Comparison of ENCODE assay signal across 8 mouse cellular contexts in genomic region chr12:29882871-29883617, GRCm38 (mm10). TPM values are rescaled to one million over a fixed set of nuclear protein-coding genes. Genes with fewer than 3 reads are reported as not detected.
DNase-seq lines count a peak whose midpoint lies in the region; ATAC-seq and TF ChIP-seq lines count a peak whose summit lies in the region.

No protein-coding gene starts in this region.

- no peak overlapping the region for H3K27ac ChIP-seq in ES-E14 (ENCODE audit: insufficient read depth, low read depth, low read length, poor library complexity, severe bottlenecking)
- no peak overlapping the region for H3K27ac ChIP-seq in bone marrow, adult 2 months (ENCODE audit: control insufficient read depth, insufficient read depth, low read depth, low read length, poor library complexity)
- H3K27ac ChIP-seq in embryonic facial prominence, embryonic 15.5 days (replicated peaks) = no peak overlapping the region

- in situ Hi-C loops in ES-E14 (cut with MboI; ENCODE audit: low sequenced_read_pairs in 2 of 2, unreplicated experiment in 2 of 2) = no loop called here

- TF ChIP-seq POLR2A in bone marrow, adult 2 months (IDR thresholded peaks at IDR 0.05; ENCODE audit: borderline replicate concordance, control insufficient read depth, low read depth, low read length) = no peak

- H3K4me2 ChIP-seq in embryonic facial prominence, embryonic 15.5 days (replicated peaks) = no peak overlapping the region

- TF ChIP-seq CTCF in bone marrow, adult 2 months (IDR thresholded peaks at IDR 0.05; ENCODE audit: control insufficient read depth, insufficient read depth, low read length) = 0 out of 2 replicates have a peak, but pooled peaks have one; percentile 17

- H3K9ac ChIP-seq in ES-E14 (ENCODE audit: insufficient read depth, low read depth, low read length, poor library complexity, severe bottlenecking) = no peak overlapping the region
- H3K9ac ChIP-seq in embryonic facial prominence, embryonic 15.5 days = no peak overlapping the region

- ATAC-seq in embryonic facial prominence, embryonic 15.5 days (ENCODE audit: insufficient number of reproducible peaks, low FRiP score, low TSS enrichment, low read depth) = peak; percentile 74
- no peak for ATAC-seq in megakaryocyte-erythroid progenitor cell, adult 5-6 weeks (replicated peaks; ENCODE audit: low FRiP score, low TSS enrichment, poor library complexity, severe bottlenecking)

- no peak overlapping the region for H3K4me3 ChIP-seq in ES-E14 (ENCODE audit: insufficient read depth in 1 of 2, low read depth in 1 of 2, low read length in 2 of 2, poor library complexity in 1 of 2, severe bottlenecking in 1 of 2)
- no peak overlapping the region for H3K4me3 ChIP-seq in bone marrow, adult 2 months (replicated peaks; ENCODE audit: control insufficient read depth, low read depth, low read length)
- no peak overlapping the region for H3K4me3 ChIP-seq in embryonic facial prominence, embryonic 15.5 days (replicated peaks)

- no peaks in the 10 kb centered on the region for H3K36me3 ChIP-seq in ES-E14 (ENCODE audit: control insufficient read depth, insufficient read depth, low read length, poor library complexity, severe bottlenecking)
- H3K36me3 ChIP-seq in embryonic facial prominence, embryonic 15.5 days = no peaks in the 10 kb centered on the region

- H3K4me1 ChIP-seq in ES-E14 (ENCODE audit: control insufficient read depth in 2 of 2, insufficient read depth in 2 of 2, low read length in 2 of 2, poor library complexity in 1 of 2) = no peaks in the 10 kb centered on the region
- H3K4me1 ChIP-seq in bone marrow, adult 2 months (ENCODE audit: control insufficient read depth, insufficient read depth, low read length) = no peaks in the 10 kb centered on the region
- peaks cover 3% of the 10 kb centered on the region for H3K4me1 ChIP-seq in embryonic facial prominence, embryonic 15.5 days

- DNase-seq in ES-E14 (ENCODE audit: low read depth, low spot score) = peak; percentile 35
- peak; percentile 73 to 83 for DNase-seq in heart, postnatal 14 days
- peak; percentile 78 to 79 for DNase-seq in kidney, postnatal 4 days
- DNase-seq in lung, postnatal 14 days = peak; percentile 61
- DNase-seq in right cerebral cortex, postnatal 10 days (ENCODE audit: low spot score in 2 of 2) = peak; percentile 92 to 96

- intact Hi-C loops in heart, postnatal 14 days (cut with DNase I) = loop anchor here (1.0 to 5.0 kb wide), 3 partner anchors 46 to 1294 kb away; no protein-coding TSS in a partner anchor

- no peaks in the 10 kb centered on the region for H3K9me3 ChIP-seq in ES-E14 (ENCODE audit: control insufficient read depth, insufficient read depth, low read depth, low read length)
- H3K9me3 ChIP-seq in embryonic facial prominence, embryonic 15.5 days (replicated peaks) = no peaks in the 10 kb centered on the region

- whole genome bisulfite sequencing in bone marrow, adult 2 months = 29% methylated on average over 9 of the region's 9 CpGs
- WGBS in embryonic facial prominence, embryonic 15.5 days = 19% methylated on average over 9 of the region's 9 CpGs

- no peaks in the 10 kb centered on the region for H3K27me3 ChIP-seq in embryonic facial prominence, embryonic 15.5 days

TF ChIP-seq in ES-E14, 5 proteins besides CTCF, POLR2A, EP300 and RAD21:
- TF ChIP-seq MAFK (IDR thresholded peaks at IDR 0.05; ENCODE audit: insufficient read depth, low read depth, low read length) = no peak
- no peak for TF ChIP-seq CHD2 (IDR thresholded peaks at IDR 0.05; ENCODE audit: low read depth, low read length)
- TF ChIP-seq ZC3H11A (IDR thresholded peaks at IDR 0.05; ENCODE audit: borderline replicate concordance, low read depth, low read length) = peak; percentile 51; the same call in 1 of the 2 replicates
- no peak for TF ChIP-seq ZNF384 (IDR thresholded peaks at IDR 0.05; ENCODE audit: low read depth, low read length)
- no peak for TF ChIP-seq HCFC1 (IDR thresholded peaks at IDR 0.05; ENCODE audit: borderline replicate concordance, insufficient read depth, low read length)

RNA-seq across cellular contexts. Expression of gene Pxdn, which starts 54.4 kb away (rescaled TPM):
- 43.8 and 53.7 TPM in 2 replicates for total RNA-seq in ES-E14 (2012; rRNA removed)
- 1.1 and 1.4 TPM in 2 replicates for polyA plus RNA-seq in bone marrow, adult 2 months (2011; ENCODE audit: insufficient read depth, insufficient read length, low replicate concordance, missing spikeins)
- 90.6 and 94.8 TPM in 2 replicates for polyA plus RNA-seq in embryonic facial prominence, embryonic 15.5 days (2015; fragmentation: Nextera tagmentation; extraction: Ambion mirVana)
- total RNA-seq in heart, postnatal 14 days (2021) = 100 to 1,000 TPM; 144 to 151 TPM
- total RNA-seq in megakaryocyte-erythroid progenitor cell, adult 5-6 weeks (2014; fragmentation: Nextera tagmentation) = not detected in 2 replicates
- not detected in 2 replicates for total RNA-seq in megakaryocyte-erythroid progenitor cell, adult 5-6 weeks (2017)

Comparison
In these comparisons a context has a peak if more than half of its experiments do, and no peak if none do; other contexts are left out.
1. DNase-seq: peak in every context shown above with its lines; median percentile 94 in right cerebral cortex, postnatal 10 days; 78 in kidney, postnatal 4 days; 78 in heart, postnatal 14 days; 61 in lung, postnatal 14 days; 35 in ES-E14.
2. RNA of gene Pxdn, which starts 54.4 kb away (total RNA-seq): 144 to 151 TPM in heart, postnatal 14 days and 43.8 to 53.7 TPM in ES-E14; not detected in megakaryocyte-erythroid progenitor cell, adult 5-6 weeks; every median in the first group is over 10 times any median in the second.